Mouse (Mus musculus) embryonic facial prominence, embryonic 12.5 days (tissue): ENCODE measurements around the gene Tmem213. TPM values are rescaled to one million over a fixed set of nuclear protein-coding genes. Genes with fewer than 3 reads are reported as not detected.
A peak's percentile ranks its signal among the peaks of the same experiment; 100 is the strongest.

Experiments used
- ATAC-seq: fragments of 200-750 bp; cut with Nextera tagmentation; 2 replicates; pipeline ENCODE4 v1.8.0; 2017; ENCODE audit not compliant: insufficient number of reproducible peaks, insufficient read depth, low FRiP score, low TSS enrichment
- H3K27ac ChIP-seq: fragments of 300-500 bp; sonication (generic); 2 replicates; pipeline ENCODE4 v1.5.1; 2016; ENCODE audit warnings: mild to moderate bottlenecking
- H3K27me3 ChIP-seq: fragments of 300-500 bp; sonication (generic); 2 replicates; pipeline ENCODE4 v1.6.1; 2016; ENCODE audit warnings: mild to moderate bottlenecking, moderate library complexity
- H3K36me3 ChIP-seq: fragments of 300-500 bp; sonication (generic); 2 replicates; pipeline ENCODE4 v1.6.1; 2016; ENCODE audit warnings: mild to moderate bottlenecking
- H3K4me1 ChIP-seq: fragments of 300-500 bp; sonication (generic); 2 replicates; pipeline ENCODE4 v1.6.1; 2016
- H3K4me2 ChIP-seq: fragments of 300-500 bp; sonication (generic); replicated peaks from 2 replicates; pipeline ENCODE4 v1.6.1; 2016; ENCODE audit warnings: mild to moderate bottlenecking, moderate library complexity
- H3K4me3 ChIP-seq: fragments of 300-500 bp; sonication (generic); 2 replicates; pipeline ENCODE4 v1.5.1; 2016; ENCODE audit warnings: mild to moderate bottlenecking
- H3K9ac ChIP-seq: fragments of 300-500 bp; sonication (generic); 2 replicates; pipeline ENCODE4 v1.6.1; 2016; ENCODE audit warnings: mild to moderate bottlenecking, moderate library complexity
- H3K9me3 ChIP-seq: fragments of 300-500 bp; sonication (generic); 2 replicates; pipeline ENCODE4 v1.6.1; 2016; ENCODE audit warnings: mild to moderate bottlenecking, moderate library complexity
- WGBS: fragments of 180-500 bp; shearing (Covaris S2); methylation state at CpG from one replicate; pipeline ENCODE4 v1.1.7; 2016; 5-methylcytosine and 5-hydroxymethylcytosine counted together
- polyA plus RNA-seq: library from polyadenylated mRNA; unstranded; fragments of >200 nt; fragmentation: Nextera tagmentation; extraction: Ambion mirVana; gene quantifications from 2 replicates; pipeline ENCODE4 v1.2.1, GENCODE M21; 2016

Tmem213 gene
- polyA plus RNA-seq, 1 experiment from 2014 or later: not detected

- H3K4me3 ChIP-seq: no peak overlapping the region
- 73% methylated on average over 9 of the region's 9 CpGs for WGBS
- H3K4me1 ChIP-seq: no peaks in the 10 kb centered on the region
- H3K27ac ChIP-seq: no peak overlapping the region
- H3K4me2 ChIP-seq: no peak overlapping the region
- H3K9me3 ChIP-seq: no peaks in the 10 kb centered on the region
- no peaks in the 10 kb centered on the region for H3K36me3 ChIP-seq
- ATAC-seq: no peak
- H3K9ac ChIP-seq: no peak overlapping the region
- no peaks in the 10 kb centered on the region for H3K27me3 ChIP-seq
Observed at GRCm38 (mm10) chr6:38087242-38088026, 21.6 kb upstream of the Tmem213 start.

- Histone ChIP-seq H3K36me3 (no peaks in the 10 kb centered on the region), H3K4me1 (no peaks in the 10 kb centered on the region), H3K9ac (no peak overlapping the region), H3K27me3 (no peaks in the 10 kb centered on the region), H3K27ac (no peak overlapping the region), H3K4me3 (no peak overlapping the region), H3K4me2 (no peak overlapping the region), H3K9me3 (no peaks in the 10 kb centered on the region)
- WGBS: 96% methylated on average over 8 of the region's 8 CpGs
- no peak for ATAC-seq
Observed at GRCm38 (mm10) chr6:38092539-38092938, 16.5 kb upstream of the Tmem213 start.

GRCm38 (mm10) chr6:38094701-38095100 lies 14.4 kb upstream of the Tmem213 start:
- Histone ChIP-seq H3K27ac (no peak overlapping the region), H3K9ac (no peak overlapping the region), H3K9me3 (no peaks in the 10 kb centered on the region), H3K4me1 (no peaks in the 10 kb centered on the region), H3K27me3 (no peaks in the 10 kb centered on the region), H3K36me3 (no peaks in the 10 kb centered on the region), H3K4me3 (no peak overlapping the region), H3K4me2 (no peak overlapping the region)
- 88% methylated on average over 10 of the region's 10 CpGs for WGBS
- ATAC-seq: no peak

GRCm38 (mm10) chr6:38096961-38097370 lies 12.1 kb upstream of the Tmem213 start:
- no peak for ATAC-seq
- H3K4me1 ChIP-seq: no peaks in the 10 kb centered on the region
- 60% methylated on average over 5 of the region's 5 CpGs for WGBS
- H3K4me3 ChIP-seq: no peak overlapping the region
- no peaks in the 10 kb centered on the region for H3K36me3 ChIP-seq
- H3K27me3 ChIP-seq: no peaks in the 10 kb centered on the region
- no peak overlapping the region for H3K9ac ChIP-seq
- H3K27ac ChIP-seq: no peak overlapping the region
- no peaks in the 10 kb centered on the region for H3K9me3 ChIP-seq
- no peak overlapping the region for H3K4me2 ChIP-seq

- 83% methylated on average over 7 of the region's 7 CpGs for WGBS
- no peak overlapping the region for H3K9ac ChIP-seq
- H3K9me3 ChIP-seq: no peaks in the 10 kb centered on the region
- ATAC-seq: no peak
- no peak overlapping the region for H3K27ac ChIP-seq
- no peak overlapping the region for H3K4me3 ChIP-seq
- no peaks in the 10 kb centered on the region for H3K4me1 ChIP-seq
- no peaks in the 10 kb centered on the region for H3K27me3 ChIP-seq
- H3K4me2 ChIP-seq: no peak overlapping the region
- no peaks in the 10 kb centered on the region for H3K36me3 ChIP-seq
Observed at GRCm38 (mm10) chr6:38102216-38102795, 6.7 kb upstream of the Tmem213 start.

GRCm38 (mm10) chr6:38103775-38104174 lies 5.3 kb upstream of the Tmem213 start:
- no peak overlapping the region for H3K4me3 ChIP-seq
- WGBS: 62% methylated on average over 6 of the region's 6 CpGs
- no peak overlapping the region for H3K4me2 ChIP-seq
- no peaks in the 10 kb centered on the region for H3K9me3 ChIP-seq
- no peaks in the 10 kb centered on the region for H3K27me3 ChIP-seq
- no peak overlapping the region for H3K9ac ChIP-seq
- H3K27ac ChIP-seq: no peak overlapping the region
- no peaks in the 10 kb centered on the region for H3K4me1 ChIP-seq
- H3K36me3 ChIP-seq: no peaks in the 10 kb centered on the region
- ATAC-seq: no peak

GRCm38 (mm10) chr6:38105924-38106323 lies 3.1 kb upstream of the Tmem213 start:
- Histone ChIP-seq H3K9ac (no peak overlapping the region), H3K4me2 (no peak overlapping the region), H3K27ac (no peak overlapping the region), H3K4me1 (peaks cover 10% of the 10 kb centered on the region; the same call in 1 of the 2 replicates), H3K27me3 (no peaks in the 10 kb centered on the region), H3K9me3 (no peaks in the 10 kb centered on the region), H3K36me3 (no peaks in the 10 kb centered on the region), H3K4me3 (no peak overlapping the region)
- no peak for ATAC-seq
- 81% methylated on average over 9 of the region's 9 CpGs for WGBS

- no peak overlapping the region for H3K9ac ChIP-seq
- H3K27me3 ChIP-seq: no peaks in the 10 kb centered on the region
- ATAC-seq: no peak
- no peak overlapping the region for H3K4me2 ChIP-seq
- H3K36me3 ChIP-seq: no peaks in the 10 kb centered on the region
- H3K4me1 ChIP-seq: peaks cover 10% of the 10 kb centered on the region; the same call in 1 of the 2 replicates
- H3K9me3 ChIP-seq: no peaks in the 10 kb centered on the region
- no peak overlapping the region for H3K27ac ChIP-seq
- 91% methylated on average over 5 of the region's 5 CpGs for WGBS
- H3K4me3 ChIP-seq: no peak overlapping the region
Observed at GRCm38 (mm10) chr6:38108449-38108848, 606 bp upstream of the Tmem213 start.

- H3K4me2 ChIP-seq: 0 out of 2 replicates have a peak overlapping the region, but pooled peaks have one; percentile 0
- H3K4me3 ChIP-seq: no peak overlapping the region
- H3K4me1 ChIP-seq: peaks cover 10% of the 10 kb centered on the region; the same call in 1 of the 2 replicates
- no peaks in the 10 kb centered on the region for H3K36me3 ChIP-seq
- no peak for ATAC-seq
- no peak overlapping the region for H3K27ac ChIP-seq
- H3K9ac ChIP-seq: no peak overlapping the region
- H3K9me3 ChIP-seq: no peaks in the 10 kb centered on the region
- H3K27me3 ChIP-seq: no peaks in the 10 kb centered on the region
- 11% methylated on average over 9 of the region's 9 CpGs for WGBS
Observed at GRCm38 (mm10) chr6:38109871-38110270, 816 bp downstream of the Tmem213 start.

- Histone ChIP-seq H3K27me3 (no peaks in the 10 kb centered on the region), H3K36me3 (no peaks in the 10 kb centered on the region), H3K4me1 (peaks cover 10% of the 10 kb centered on the region; the same call in 1 of the 2 replicates), H3K4me3 (no peak overlapping the region), H3K9me3 (no peaks in the 10 kb centered on the region), H3K27ac (no peak overlapping the region), H3K4me2 (no peak overlapping the region), H3K9ac (no peak overlapping the region)
- WGBS: 82% methylated on average over 9 of the region's 9 CpGs
- ATAC-seq: no peak
Observed at GRCm38 (mm10) chr6:38110859-38111258, 1.8 kb downstream of the Tmem213 start.

- H3K36me3 ChIP-seq: no peaks in the 10 kb centered on the region
Observed at GRCm38 (mm10) chr6:38116107-38116770, 7.2 kb downstream of the Tmem213 start.

GRCm38 (mm10) chr6:38118341-38118740 lies 9.3 kb downstream of the Tmem213 start:
- Histone ChIP-seq H3K9ac (no peak overlapping the region), H3K4me2 (no peak overlapping the region), H3K4me1 (peaks cover 7% of the 10 kb centered on the region; the same call in 1 of the 2 replicates), H3K9me3 (no peaks in the 10 kb centered on the region), H3K4me3 (no peak overlapping the region), H3K27ac (no peak overlapping the region), H3K27me3 (no peaks in the 10 kb centered on the region), H3K36me3 (no peaks in the 10 kb centered on the region)
- WGBS: 91% methylated on average over 6 of the region's 6 CpGs
- no peak for ATAC-seq

More at GRCm38 (mm10) chr6:38116107-38116770, 7.2 kb downstream of the Tmem213 start:
- no peak overlapping the region for H3K4me3 ChIP-seq
- no peak overlapping the region for H3K27ac ChIP-seq
- H3K9me3 ChIP-seq: no peaks in the 10 kb centered on the region
- no peak overlapping the region for H3K4me2 ChIP-seq
- H3K4me1 ChIP-seq: peaks cover 7% of the 10 kb centered on the region; the same call in 1 of the 2 replicates
- H3K9ac ChIP-seq: no peak overlapping the region
- WGBS: 46% methylated on average over 4 of the region's 4 CpGs
- no peak for ATAC-seq
- no peaks in the 10 kb centered on the region for H3K27me3 ChIP-seq
